Mouse (Mus musculus) bone marrow, adult 2 months (tissue): Measurements from ENCODE around the gene Olfr1128. TPM values are rescaled to one million over a fixed set of nuclear protein-coding genes. Genes with fewer than 3 reads are reported as not detected.
"Not testable (repeated sequence)": the region's sequence is repeated elsewhere in the genome, so short reads cannot be mapped to it uniquely, and the experiment has no call there.

Experiments
- H3K27ac ChIP-seq: fragments of 200-500 bp; 2 replicates; pipeline ENCODE4 v1.5.1; 2012; ENCODE audit warnings: low read depth, mild to moderate bottlenecking, control low read depth, inconsistent platforms, low read length; ENCODE audit not compliant: control insufficient read depth, poor library complexity, insufficient read depth
- H3K4me1 ChIP-seq: fragments of 200-500 bp; 2 replicates; pipeline ENCODE4 v1.6.1; 2011; ENCODE audit warnings: low read length; ENCODE audit not compliant: control insufficient read depth, insufficient read depth
- H3K4me3 ChIP-seq: fragments of 200-500 bp; replicated peaks from 2 replicates; pipeline ENCODE3; 2011; ENCODE audit warnings: mild to moderate bottlenecking, low read depth, low read length, control low read depth; ENCODE audit not compliant: control insufficient read depth
- CTCF ChIP-seq: fragments of 200-500 bp; IDR thresholded peaks from 2 replicates; pipeline ENCODE4 v1.5.1; 2011; ENCODE audit warnings: low read length, control low read depth; ENCODE audit not compliant: control insufficient read depth, insufficient read depth
- POLR2A ChIP-seq: fragments of 200-500 bp; IDR thresholded peaks from 2 replicates; pipeline ENCODE4 v1.6.1; 2011; ENCODE audit warnings: low read depth, mild to moderate bottlenecking, control low read depth, low read length, borderline replicate concordance; ENCODE audit not compliant: control insufficient read depth
- WGBS: fragments of 180-500 bp; shearing (Covaris S2); methylation state at CpG from one replicate; pipeline ENCODE4 v1.1.7; 2018; 5-methylcytosine and 5-hydroxymethylcytosine counted together
- polyA plus RNA-seq: library from polyadenylated mRNA; stranded (reverse); fragments of >200 nt; gene quantifications from 2 replicates; pipeline ENCODE4 v1.2.4, GENCODE M21; 2011; ENCODE audit warnings: low replicate concordance; ENCODE audit not compliant: missing spikeins, insufficient read depth, insufficient read length

Olfr1128 gene
- polyA plus RNA-seq, 1 experiment, result not detected

DNA sequence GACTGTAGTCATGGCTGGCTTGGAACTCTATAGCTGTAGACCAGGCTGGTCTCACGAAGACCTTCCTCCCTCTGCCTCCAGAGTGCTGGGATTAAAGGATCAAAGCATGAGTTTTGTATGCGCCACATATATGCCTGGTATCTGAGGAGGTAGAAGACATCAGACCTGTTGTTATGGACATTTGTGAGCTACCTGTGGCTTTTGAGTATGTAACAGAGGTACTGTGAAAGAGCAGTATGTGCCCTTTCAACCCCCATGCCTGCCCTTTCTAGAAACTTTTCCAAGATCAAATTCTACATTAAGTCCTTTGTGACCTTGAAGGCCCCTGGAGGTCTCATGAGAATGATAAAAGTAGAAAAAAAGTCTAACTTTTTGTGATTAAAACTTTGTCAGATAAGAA is 30.3 kb downstream of the Olfr1128 start:
- TF ChIP-seq CTCF, result no peak
- no peak for TF ChIP-seq POLR2A
- H3K27ac ChIP-seq, result no peak overlapping the region
- no peak overlapping the region for H3K4me3 ChIP-seq
- H3K4me1 ChIP-seq, result no peaks in the 10 kb centered on the region
- WGBS, result 83% methylated on average over 2 of the region's 2 CpGs

DNA sequence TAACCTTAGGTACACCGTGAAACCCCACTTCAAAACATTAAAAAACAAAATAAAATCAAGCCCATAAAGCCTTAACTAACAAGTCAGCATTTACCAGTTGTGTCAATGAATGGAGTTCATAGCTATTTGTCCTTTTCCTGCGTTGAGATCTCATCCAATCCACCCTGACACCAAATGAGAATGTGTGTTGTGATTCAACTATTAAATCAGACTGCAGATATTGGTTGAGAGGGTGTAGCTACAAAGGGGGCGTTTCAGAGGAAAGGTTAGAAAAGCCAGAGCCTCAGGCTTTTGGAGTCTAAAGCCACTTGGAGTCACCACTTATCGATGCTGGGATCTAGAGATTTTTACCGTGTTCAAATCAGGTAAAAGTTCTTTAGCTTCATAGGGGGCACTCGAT is 39.1 kb downstream of the Olfr1128 start, which contains the start of gene Pramel6:
Gene Pramel6, plus strand, starts transcription at position 301 of the 400 bp plus-strand sequence.
- Histone ChIP-seq H3K4me1 (no peaks in the 10 kb centered on the region), H3K27ac (no peak within 1 kb of the TSS), H3K4me3 (no peak within 1 kb of the TSS)
- no peak for TF ChIP-seq CTCF
- TF ChIP-seq POLR2A, result no peak
- WGBS, result 75% methylated on average over 6 of the region's 6 CpGs

DNA sequence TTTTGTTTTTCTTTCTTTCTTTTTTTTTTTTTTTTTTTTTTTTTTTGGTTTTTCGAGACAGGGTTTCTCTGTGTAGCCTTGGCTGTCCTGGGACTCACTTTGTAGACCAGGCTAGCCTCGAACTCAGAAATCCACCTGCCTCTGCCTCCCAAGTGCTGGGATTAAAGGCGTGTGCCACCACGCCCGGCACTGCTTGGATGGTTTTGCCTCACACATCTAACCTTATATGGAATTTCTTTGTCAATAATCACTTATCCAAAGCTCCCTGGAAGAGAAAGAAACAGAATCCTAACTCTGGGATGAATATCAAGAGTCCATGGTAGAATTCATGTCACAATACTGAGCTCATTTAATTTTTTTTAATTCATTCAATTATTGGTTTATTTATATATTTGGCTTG is 48.3 kb downstream of the Olfr1128 start, which contains the start of gene Pramel7:
Gene Pramel7, minus strand, starts transcription at position 101 of the 400 bp plus-strand sequence.
- not testable (repeated sequence) for H3K27ac ChIP-seq, H3K4me3 ChIP-seq, H3K4me1 ChIP-seq
- 80% methylated on average over 4 of the region's 5 CpGs for WGBS

Other genes starting within 250 kb of the Olfr1128 start
- not detected in 2 replicates for gene Olfr1118, start 238.0 kb downstream of the Olfr1128 start, polyA plus RNA-seq
- not detected in 2 replicates for gene Olfr1120, start 190.7 kb downstream of the Olfr1128 start, polyA plus RNA-seq
- gene Olfr1121, start 175.6 kb downstream of the Olfr1128 start, polyA plus RNA-seq, result not detected in 2 replicates
- gene Olfr1122, start 159.7 kb downstream of the Olfr1128 start, polyA plus RNA-seq, result not detected in 2 replicates
- not detected in 2 replicates for gene Olfr1123, start 128.9 kb downstream of the Olfr1128 start, polyA plus RNA-seq
- gene Olfr1124, start 115.3 kb downstream of the Olfr1128 start, polyA plus RNA-seq, result 0.79 and 1.2 TPM in 2 replicates
- gene Olfr1126, start 91.6 kb downstream of the Olfr1128 start, polyA plus RNA-seq, result not detected in 2 replicates
- gene Pramel7, start 48.4 kb downstream of the Olfr1128 start, polyA plus RNA-seq, result not detected in 2 replicates
- gene Pramel6, start 39.0 kb downstream of the Olfr1128 start, polyA plus RNA-seq, result 1.5 TPM in 1 of 2 replicates, not detected in the other
- not detected in 2 replicates for gene Olfr153, start 13.7 kb downstream of the Olfr1128 start, polyA plus RNA-seq
- gene Olfr1129, start 28.4 kb upstream of the Olfr1128 start, polyA plus RNA-seq, result not detected in 2 replicates
- gene Olfr1130, start 60.7 kb upstream of the Olfr1128 start, polyA plus RNA-seq, result not detected in 2 replicates
- not detected in 2 replicates for gene Olfr1131, start 81.6 kb upstream of the Olfr1128 start, polyA plus RNA-seq
- not detected in 2 replicates for gene Olfr1132, start 92.0 kb upstream of the Olfr1128 start, polyA plus RNA-seq
- gene Olfr1133, start 101.8 kb upstream of the Olfr1128 start, polyA plus RNA-seq, result not detected in 2 replicates
- gene Olfr1134, start 112.9 kb upstream of the Olfr1128 start, polyA plus RNA-seq, result not detected in 2 replicates
- not detected in 2 replicates for gene Olfr1135, start 128.1 kb upstream of the Olfr1128 start, polyA plus RNA-seq
- gene Olfr1136, start 148.4 kb upstream of the Olfr1128 start, polyA plus RNA-seq, result not detected in 2 replicates
- gene Olfr1137, start 167.6 kb upstream of the Olfr1128 start, polyA plus RNA-seq, result not detected in 2 replicates
- gene Olfr1138, start 194.4 kb upstream of the Olfr1128 start, polyA plus RNA-seq, result not detected in 2 replicates
- not detected in 2 replicates for gene Olfr1140, start 198.2 kb upstream of the Olfr1128 start, polyA plus RNA-seq
- not detected in 2 replicates for gene Olfr1141, start 208.4 kb upstream of the Olfr1128 start, polyA plus RNA-seq
- not detected in 2 replicates for gene Olfr152, start 233.9 kb upstream of the Olfr1128 start, polyA plus RNA-seq